Mouse (Mus musculus) MEL (cell line): ENCODE data around the gene Negr1. TPM values are rescaled to one million over a fixed set of nuclear protein-coding genes. Genes with fewer than 3 reads are reported as not detected.

Experiments
- DNase-seq: peaks from one replicate; pipeline ENCODE4 v3.0.0; 2011; ENCODE audit warnings: low read depth, low spot score
- H3K27ac ChIP-seq: 2 replicates; pipeline ENCODE4 v1.5.1; 2012; ENCODE audit warnings: low read depth, mild to moderate bottlenecking, control low read depth, low read length, moderate library complexity; ENCODE audit not compliant: control insufficient read depth
- H3K27me3 ChIP-seq, 2 experiments: fragments of 150-350 bp in 1 of 2; sonication (generic) in 1 of 2; 2 replicates each; pipeline ENCODE4 v1.6.1; 2012; ENCODE audit warnings: low read length in 2 of 2, mild to moderate bottlenecking in 2 of 2, improper control_type of control experiment in 1 of 2, moderate library complexity in 1 of 2; ENCODE audit not compliant: insufficient read depth in 2 of 2, control insufficient read depth in 1 of 2
- H3K36me3 ChIP-seq, 2 experiments: 2 replicates each; pipeline ENCODE4 v1.6.1; 2012 to 2014; ENCODE audit warnings: low read length in 2 of 2, improper control_type of control experiment in 1 of 2, inconsistent platforms in 1 of 2, mild to moderate bottlenecking in 1 of 2; ENCODE audit not compliant: insufficient read depth in 2 of 2, control insufficient read depth in 1 of 2
- H3K4me1 ChIP-seq, 2 experiments: fragments of 150-350 bp in 1 of 2; sonication (generic) in 1 of 2; 2 replicates each; pipeline ENCODE4 v1.6.1; 2012; ENCODE audit warnings: low read length in 2 of 2, improper control_type of control experiment in 1 of 2, mild to moderate bottlenecking in 1 of 2; ENCODE audit not compliant: insufficient read depth in 2 of 2, control insufficient read depth in 1 of 2
- H3K4me3 ChIP-seq, 2 experiments: fragments of 150-350 bp in 1 of 2; sonication (generic) in 1 of 2; 2 replicates each; pipeline ENCODE4 v1.5.1; 2012; ENCODE audit warnings: low read depth in 2 of 2, low read length in 2 of 2, mild to moderate bottlenecking in 2 of 2, moderate library complexity in 2 of 2, control low read depth in 1 of 2, improper control_type of control experiment in 1 of 2; ENCODE audit not compliant: control insufficient read depth in 1 of 2, insufficient read depth in 1 of 2
- H3K79me2 ChIP-seq: 2 replicates; pipeline ENCODE4 v1.6.1; 2012; ENCODE audit warnings: mild to moderate bottlenecking, low read length, moderate library complexity; ENCODE audit not compliant: control insufficient read depth, poor library complexity, insufficient read depth
- H3K9ac ChIP-seq: 2 replicates; pipeline ENCODE4 v1.6.1; 2012; ENCODE audit warnings: low read depth, mild to moderate bottlenecking, control low read depth, low read length, moderate library complexity; ENCODE audit not compliant: control insufficient read depth, poor library complexity, severe bottlenecking
- H3K9me3 ChIP-seq: fragments of 150-350 bp; sonication (generic); replicated peaks from 2 replicates; pipeline ENCODE4 v1.6.1; 2012; ENCODE audit warnings: mild to moderate bottlenecking, low read length, improper control_type of control experiment, moderate library complexity; ENCODE audit not compliant: insufficient read depth
- BHLHE40 ChIP-seq: IDR thresholded peaks from 2 replicates; pipeline ENCODE4 v1.6.1; 2012; ENCODE audit warnings: low read depth, mild to moderate bottlenecking, inconsistent platforms, low read length, improper control_type of control experiment, borderline replicate concordance
- CHD1 ChIP-seq: IDR thresholded peaks from 2 replicates; pipeline ENCODE4 v1.6.1; 2012; ENCODE audit warnings: low read depth, mild to moderate bottlenecking, inconsistent platforms, low read length, improper control_type of control experiment
- CHD2 ChIP-seq: IDR thresholded peaks from 2 replicates; pipeline ENCODE4 v1.6.1; 2011; ENCODE audit warnings: low read length, improper control_type of control experiment
- E2F4 ChIP-seq: IDR thresholded peaks from 2 replicates; pipeline ENCODE4 v1.6.1; 2011; ENCODE audit warnings: low read depth, low read length, improper control_type of control experiment, borderline replicate concordance
- ELF1 ChIP-seq: IDR thresholded peaks from 2 replicates; pipeline ENCODE4 v1.6.1; 2014; ENCODE audit warnings: low read depth, mild to moderate bottlenecking, inconsistent platforms, low read length, improper control_type of control experiment, moderate library complexity
- EP300 ChIP-seq, 2 experiments: IDR thresholded peaks; 2 replicates each; pipeline ENCODE4 v1.6.1; 2011; ENCODE audit warnings: improper control_type of control experiment in 2 of 2, low read length in 2 of 2, low read depth in 1 of 2, mild to moderate bottlenecking in 1 of 2
- ETS1 ChIP-seq: IDR thresholded peaks from 2 replicates; pipeline ENCODE4 v1.6.1; 2012; ENCODE audit warnings: low read depth, mild to moderate bottlenecking, inconsistent platforms, low read length, improper control_type of control experiment, moderate library complexity
- GABPA ChIP-seq: IDR thresholded peaks from 2 replicates; pipeline ENCODE4 v1.6.1; 2012; ENCODE audit warnings: low read depth, mild to moderate bottlenecking, inconsistent platforms, low read length, improper control_type of control experiment, moderate library complexity
- GATA1 ChIP-seq: IDR thresholded peaks from 2 replicates; pipeline ENCODE4 v1.6.1; 2011; ENCODE audit warnings: low read depth, low read length, improper control_type of control experiment
- HCFC1 ChIP-seq: IDR thresholded peaks from 2 replicates; pipeline ENCODE4 v1.6.1; 2012; ENCODE audit warnings: low read depth, mild to moderate bottlenecking, inconsistent platforms, low read length, improper control_type of control experiment, moderate library complexity
- JUND ChIP-seq: IDR thresholded peaks from 2 replicates; pipeline ENCODE4 v1.6.1; 2011; ENCODE audit warnings: low read depth, mild to moderate bottlenecking, improper control_type of control experiment, low read length
- KAT2A ChIP-seq: conservative IDR thresholded peaks from 2 replicates; pipeline ENCODE4 v1.6.1; 2012; ENCODE audit warnings: low read depth, low read length, improper control_type of control experiment, inconsistent platforms
- MAFK ChIP-seq: IDR thresholded peaks from 2 replicates; pipeline ENCODE4 v1.6.1; 2011; ENCODE audit warnings: low read depth, mild to moderate bottlenecking, low read length, improper control_type of control experiment, borderline replicate concordance
- MAX ChIP-seq: IDR thresholded peaks from 2 replicates; pipeline ENCODE4 v1.6.1; 2011; ENCODE audit warnings: low read length, improper control_type of control experiment
- MEF2A ChIP-seq: IDR thresholded peaks from 2 replicates; pipeline ENCODE4 v1.6.1; 2014; ENCODE audit warnings: low read depth, mild to moderate bottlenecking, inconsistent platforms, low read length, improper control_type of control experiment; ENCODE audit not compliant: poor library complexity, insufficient replicate concordance, severe bottlenecking; ENCODE audit errors: extremely low read depth
- MXI1 ChIP-seq: IDR thresholded peaks from 2 replicates; pipeline ENCODE4 v1.6.1; 2011; ENCODE audit warnings: mild to moderate bottlenecking, low read depth, low read length, improper control_type of control experiment
- MYB ChIP-seq: IDR thresholded peaks from 2 replicates; pipeline ENCODE4 v1.6.1; 2011; ENCODE audit warnings: mild to moderate bottlenecking, low read depth, low read length, improper control_type of control experiment
- MYC ChIP-seq: IDR thresholded peaks from 2 replicates; pipeline ENCODE4 v1.6.1; 2011; ENCODE audit warnings: low read depth, mild to moderate bottlenecking, low read length, improper control_type of control experiment, moderate library complexity
- NRF1 ChIP-seq: IDR thresholded peaks from 2 replicates; pipeline ENCODE4 v1.6.1; 2014; ENCODE audit warnings: low read depth, mild to moderate bottlenecking, inconsistent platforms, low read length, improper control_type of control experiment, moderate library complexity; ENCODE audit not compliant: poor library complexity, insufficient read depth, severe bottlenecking
- POLR2AphosphoS5 ChIP-seq: IDR thresholded peaks from 2 replicates; pipeline ENCODE4 v1.6.1; 2012; ENCODE audit warnings: low read depth, borderline replicate concordance, mild to moderate bottlenecking, inconsistent platforms, low read length, moderate library complexity, mixed read lengths
- RCOR1 ChIP-seq: IDR thresholded peaks from 2 replicates; pipeline ENCODE4 v1.6.1; 2012; ENCODE audit warnings: low read depth, mild to moderate bottlenecking, inconsistent platforms, low read length, improper control_type of control experiment
- SMC3 ChIP-seq: IDR thresholded peaks from 2 replicates; pipeline ENCODE4 v1.6.1; 2011; ENCODE audit warnings: low read depth, low read length, improper control_type of control experiment
- TAL1 ChIP-seq: IDR thresholded peaks from 2 replicates; pipeline ENCODE4 v1.6.1; 2012; ENCODE audit warnings: mild to moderate bottlenecking, inconsistent platforms, low read length, moderate library complexity, mixed read lengths
- TCF12 ChIP-seq: IDR thresholded peaks from 2 replicates; pipeline ENCODE4 v1.6.1; 2014; ENCODE audit warnings: low read depth, mild to moderate bottlenecking, inconsistent platforms, low read length, improper control_type of control experiment, moderate library complexity
- UBTF ChIP-seq: IDR thresholded peaks from 2 replicates; pipeline ENCODE4 v1.6.1; 2012; ENCODE audit warnings: low read depth, mild to moderate bottlenecking, inconsistent platforms, low read length, improper control_type of control experiment, moderate library complexity, borderline replicate concordance; ENCODE audit not compliant: insufficient read depth
- USF1 ChIP-seq: IDR thresholded peaks from 2 replicates; pipeline ENCODE4 v1.6.1; 2014; ENCODE audit warnings: low read depth, mild to moderate bottlenecking, inconsistent platforms, low read length, improper control_type of control experiment, moderate library complexity
- ZC3H11A ChIP-seq: IDR thresholded peaks from 2 replicates; pipeline ENCODE4 v1.6.1; 2012; ENCODE audit warnings: low read depth, mild to moderate bottlenecking, inconsistent platforms, low read length, improper control_type of control experiment
- ZKSCAN1 ChIP-seq: IDR thresholded peaks from 2 replicates; pipeline ENCODE4 v1.6.1; 2012; ENCODE audit warnings: low read depth, mild to moderate bottlenecking, inconsistent platforms, low read length, improper control_type of control experiment, moderate library complexity
- ZMIZ1 ChIP-seq: IDR thresholded peaks from 2 replicates; pipeline ENCODE4 v1.6.1; 2012; ENCODE audit warnings: low read depth, mild to moderate bottlenecking, inconsistent platforms, low read length, improper control_type of control experiment, moderate library complexity
- ZNF384 ChIP-seq: IDR thresholded peaks from 2 replicates; pipeline ENCODE4 v1.6.1; 2012; ENCODE audit warnings: low read depth, mild to moderate bottlenecking, inconsistent platforms, low read length, improper control_type of control experiment
- polyA plus RNA-seq, 2 experiments: library from polyadenylated mRNA; stranded (reverse) in 1 of 2; unstranded in 1 of 2; fragments of >175 nt in 1 of 2; fragments of >200 nt in 1 of 2; gene quantifications; 2 replicates each; pipeline versions ENCODE4 v1.2.1 to v1.2.4; 2012; ENCODE audit warnings: low replicate concordance in 2 of 2, low read depth in 1 of 2; ENCODE audit not compliant: insufficient read length in 2 of 2, insufficient read depth in 1 of 2, missing spikeins in 1 of 2
- total RNA-seq: library from RNA; depleted of rRNA; stranded (reverse); fragments of 300-350 nt; gene quantifications from 2 replicates; pipeline ENCODE4 v1.2.3, GENCODE M21; 2012

Negr1 gene
- total and polyA plus RNA-seq, 3 experiments, result not detected

DNA sequence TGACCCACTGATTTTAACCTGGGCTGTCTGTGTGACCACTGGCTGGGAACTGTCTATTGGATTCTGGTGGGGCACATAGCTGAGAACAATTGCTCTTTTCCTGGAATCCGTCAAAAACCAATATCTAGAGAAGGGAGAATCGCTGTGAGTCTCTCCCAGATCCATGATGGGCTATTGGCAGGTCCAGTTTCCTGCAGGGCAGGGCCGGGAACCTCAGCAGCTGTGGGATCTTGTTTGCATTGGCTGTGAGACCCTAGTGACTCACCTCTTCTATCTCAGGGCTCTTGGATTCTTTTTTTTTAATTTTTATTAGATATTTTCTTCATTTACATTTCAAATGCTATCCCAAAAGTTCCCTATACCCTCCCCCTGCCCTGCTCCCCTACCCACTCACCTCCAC is 111.0 kb downstream of the Negr1 start:
- no peak overlapping the region for H3K4me3 ChIP-seq
- H3K36me3 ChIP-seq, result no peaks in the 10 kb centered on the region

GRCm38 (mm10) chr3:156690059-156690605 is 128.5 kb downstream of the Negr1 start:
- Histone ChIP-seq H3K27ac (no peak overlapping the region), H3K36me3 (no peaks in the 10 kb centered on the region), H3K9ac (no peak overlapping the region), H3K79me2 (no peaks in the 10 kb centered on the region), H3K27me3 (no peaks in the 10 kb centered on the region), H3K4me3 (no peak overlapping the region), H3K4me1 (no peaks in the 10 kb centered on the region), H3K9me3 (no peaks in the 10 kb centered on the region)
- TF ChIP-seq MEF2A (no peak), ZKSCAN1 (no peak), GABPA (no peak), CHD1 (no peak), UBTF (no peak), SMC3 (no peak), MAX (no peak), RCOR1 (no peak), GATA1 (no peak), BHLHE40 (no peak), TAL1 (no peak), CHD2 (no peak), POLR2AphosphoS5 (no peak), ELF1 (no peak), MAFK (no peak), ZNF384 (no peak), MYC (no peak), USF1 (no peak), EP300 (IDR thresholded peaks at IDR 0.05; ENCODE audit: low read depth in 1 of 2, low read length in 2 of 2) (no peak)
- DNase-seq, result no peak

More for the DNA sequence above, 111.0 kb downstream of the Negr1 start:
- Histone ChIP-seq H3K79me2 (no peaks in the 10 kb centered on the region), H3K27ac (no peak overlapping the region), H3K4me1 (no peaks in the 10 kb centered on the region), H3K9me3 (no peaks in the 10 kb centered on the region), H3K9ac (no peak overlapping the region), H3K27me3 (no peaks in the 10 kb centered on the region)
- DNase-seq, result no peak
- TF ChIP-seq CHD1 (no peak), UBTF (no peak), USF1 (no peak), HCFC1 (no peak), CHD2 (no peak), ETS1 (no peak), ZMIZ1 (no peak), KAT2A (no peak), GABPA (no peak), ZC3H11A (no peak), GATA1 (no peak), RCOR1 (no peak), MXI1 (no peak), E2F4 (no peak), NRF1 (no peak), JUND (no peak), MYB (no peak), TCF12 (no peak), MAFK (no peak)
